Mouse (Mus musculus) cerebellum, adult 2 months (tissue): ENCODE measurements around the gene 5330417C22Rik. TPM values are rescaled to one million over a fixed set of nuclear protein-coding genes. Genes with fewer than 3 reads are reported as not detected.
A peak's percentile ranks its signal among the peaks of the same experiment; 100 is the strongest.
"Not testable (repeated sequence)": the region's sequence is repeated elsewhere in the genome, so short reads cannot be mapped to it uniquely, and the experiment has no call there.

Experiments used
- DNase-seq, 2 experiments: peaks; one replicate each; pipeline ENCODE4 v3.0.0; 2021
- H3K27ac ChIP-seq: fragments of 200-500 bp; 2 replicates; pipeline ENCODE4 v1.5.1; 2012; ENCODE audit warnings: low read length, control low read depth, inconsistent platforms; ENCODE audit not compliant: insufficient read depth
- H3K27me3 ChIP-seq: fragments of 200-500 bp; 2 replicates; pipeline ENCODE4 v1.6.1; 2012; ENCODE audit warnings: inconsistent platforms, mild to moderate bottlenecking, low read length, moderate library complexity; ENCODE audit not compliant: control insufficient read depth, insufficient read depth
- H3K4me1 ChIP-seq: fragments of 200-500 bp; 2 replicates; pipeline ENCODE4 v1.6.1; 2011; ENCODE audit warnings: low read length; ENCODE audit not compliant: control insufficient read depth, insufficient read depth
- H3K4me3 ChIP-seq: fragments of 200-500 bp; replicated peaks from 2 replicates; pipeline ENCODE3; 2011; ENCODE audit warnings: mild to moderate bottlenecking, low read depth, low read length, control low read depth; ENCODE audit not compliant: insufficient read depth
- CTCF ChIP-seq: fragments of 200-500 bp; IDR thresholded peaks from 2 replicates; pipeline ENCODE4 v1.5.1; 2011; ENCODE audit warnings: low read depth, mild to moderate bottlenecking, control low read depth, low read length, moderate library complexity, borderline replicate concordance; ENCODE audit not compliant: insufficient read depth
- POLR2A ChIP-seq: fragments of 200-500 bp; IDR thresholded peaks from 2 replicates; pipeline ENCODE4 v1.6.1; 2011; ENCODE audit warnings: low read length, control low read depth, borderline replicate concordance; ENCODE audit not compliant: insufficient read depth
- WGBS: fragments of 180-500 bp; shearing (Covaris S2); methylation state at CpG from one replicate; pipeline ENCODE4 v1.1.7; 2018; 5-methylcytosine and 5-hydroxymethylcytosine counted together
- polyA plus RNA-seq: library from polyadenylated mRNA; depleted of rRNA; stranded (reverse); fragments of >200 nt; gene quantifications from 2 replicates; pipeline ENCODE4 v1.2.3, GENCODE M21; 2012; rRNA removed

Gene 5330417C22Rik
- polyA plus RNA-seq = 5.4 and 5.8 TPM in 2 replicates

DNA sequence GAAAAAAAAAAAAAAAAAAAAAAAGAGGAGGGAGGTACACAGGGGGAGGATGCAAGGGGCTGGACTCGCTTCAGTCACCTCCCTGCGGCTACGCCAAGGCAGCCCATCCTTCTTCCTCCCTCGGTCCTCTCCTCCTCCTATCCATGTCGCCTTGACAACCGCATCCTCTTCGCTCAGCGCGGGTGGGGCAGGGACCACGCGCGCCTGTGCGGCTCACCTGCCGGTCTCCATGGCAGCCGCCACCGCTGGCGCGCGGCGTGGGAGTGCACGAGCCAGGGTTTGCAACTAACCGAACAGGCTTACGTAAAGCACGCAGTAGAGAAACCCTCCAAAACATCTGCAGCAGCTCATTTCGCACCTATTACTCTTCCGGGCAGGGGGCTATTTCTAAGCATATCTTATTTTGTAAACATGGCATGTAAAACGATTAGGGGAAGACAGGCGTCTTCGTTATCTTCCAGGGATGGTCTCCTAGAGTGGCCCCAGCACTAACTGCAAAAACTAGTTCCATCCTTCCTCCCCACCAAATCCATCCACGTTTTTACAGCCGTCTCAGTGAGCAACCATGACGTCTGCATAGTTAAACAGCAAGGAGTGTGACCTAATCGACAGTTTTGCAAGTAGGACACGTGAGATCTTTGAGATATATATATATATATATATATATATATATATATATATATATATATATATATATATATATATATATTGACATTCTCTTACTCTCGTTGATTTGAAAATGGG, at the start of gene 5330417C22Rik:
Gene 5330417C22Rik, minus strand, starts transcription at position 20 of the 744 bp plus-strand sequence.
- Histone ChIP-seq H3K27ac (no peak within 1 kb of the TSS), H3K27me3 (no peaks in the 10 kb centered on the region), H3K4me1 (no peaks in the 10 kb centered on the region), H3K4me3 (peak within 1 kb of the TSS; percentile 63)
- DNase-seq = peak; percentile 56 to 60
- under 1% methylated on average over 31 of the region's 35 CpGs for WGBS
- TF ChIP-seq POLR2A (no peak), CTCF (no peak)

- Histone ChIP-seq H3K4me1 (no peaks in the 10 kb centered on the region), H3K27ac (no peak overlapping the region), H3K4me3 (no peak overlapping the region), H3K27me3 (no peaks in the 10 kb centered on the region)
- TF ChIP-seq CTCF (no peak), POLR2A (no peak)
- DNase-seq = no peak
- WGBS = 63% methylated on average over 4 of the region's 4 CpGs
These were observed 48.2 kb upstream of the 5330417C22Rik start for GRCm38 (mm10) chr3:108584580-108584979.

GRCm38 (mm10) chr3:108574018-108574417, 37.7 kb upstream of the 5330417C22Rik start:
- no peak for DNase-seq
- H3K4me1 ChIP-seq = no peaks in the 10 kb centered on the region
- WGBS = 86% methylated on average over 5 of the region's 5 CpGs
- no peaks in the 10 kb centered on the region for H3K27me3 ChIP-seq
- H3K4me3 ChIP-seq = no peak overlapping the region
- no peak for TF ChIP-seq POLR2A
- no peak for TF ChIP-seq CTCF
- no peak overlapping the region for H3K27ac ChIP-seq

DNA sequence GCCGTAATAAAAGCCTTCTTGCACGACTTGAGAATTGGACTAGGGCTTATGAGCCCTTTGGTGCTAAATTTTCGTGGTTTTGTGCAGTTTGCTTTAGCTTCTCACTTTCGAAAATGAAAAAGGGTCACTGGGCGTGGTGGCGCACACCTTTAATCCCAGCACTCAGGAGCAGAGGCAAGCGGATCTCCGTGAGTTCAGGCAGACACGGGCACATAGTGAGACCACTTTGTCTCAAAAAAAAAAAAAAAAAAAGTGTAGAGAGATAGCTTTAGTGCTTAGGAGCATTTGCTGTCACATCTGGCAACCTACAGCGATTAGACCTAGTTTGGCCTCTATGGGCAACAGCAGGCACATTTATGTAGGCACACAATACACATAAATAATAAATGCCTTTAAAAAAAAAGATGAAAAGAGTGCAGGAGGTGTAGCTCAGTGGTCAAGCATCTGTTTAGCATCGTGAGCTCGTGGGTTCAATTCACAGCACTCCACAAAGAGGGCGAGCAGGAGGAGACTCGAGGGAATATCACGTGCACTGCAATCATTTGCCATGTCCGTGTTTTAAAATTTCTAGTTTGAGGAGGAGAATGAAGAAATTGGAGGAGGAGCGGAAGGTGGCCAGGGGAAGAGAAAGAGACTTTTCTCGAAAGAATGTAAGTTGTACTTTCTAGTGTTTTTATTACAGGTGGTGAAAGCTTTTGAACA, 36.1 kb upstream of the 5330417C22Rik start:
- 31% methylated on average over 18 of the region's 18 CpGs for WGBS
- Histone ChIP-seq H3K27me3 (no peaks in the 10 kb centered on the region), H3K4me1 (no peaks in the 10 kb centered on the region), H3K27ac (no peak overlapping the region), H3K4me3 (peak overlapping the region; percentile 82)
- DNase-seq = no peak
- TF ChIP-seq CTCF = no peak
- TF ChIP-seq POLR2A = no peak

DNA sequence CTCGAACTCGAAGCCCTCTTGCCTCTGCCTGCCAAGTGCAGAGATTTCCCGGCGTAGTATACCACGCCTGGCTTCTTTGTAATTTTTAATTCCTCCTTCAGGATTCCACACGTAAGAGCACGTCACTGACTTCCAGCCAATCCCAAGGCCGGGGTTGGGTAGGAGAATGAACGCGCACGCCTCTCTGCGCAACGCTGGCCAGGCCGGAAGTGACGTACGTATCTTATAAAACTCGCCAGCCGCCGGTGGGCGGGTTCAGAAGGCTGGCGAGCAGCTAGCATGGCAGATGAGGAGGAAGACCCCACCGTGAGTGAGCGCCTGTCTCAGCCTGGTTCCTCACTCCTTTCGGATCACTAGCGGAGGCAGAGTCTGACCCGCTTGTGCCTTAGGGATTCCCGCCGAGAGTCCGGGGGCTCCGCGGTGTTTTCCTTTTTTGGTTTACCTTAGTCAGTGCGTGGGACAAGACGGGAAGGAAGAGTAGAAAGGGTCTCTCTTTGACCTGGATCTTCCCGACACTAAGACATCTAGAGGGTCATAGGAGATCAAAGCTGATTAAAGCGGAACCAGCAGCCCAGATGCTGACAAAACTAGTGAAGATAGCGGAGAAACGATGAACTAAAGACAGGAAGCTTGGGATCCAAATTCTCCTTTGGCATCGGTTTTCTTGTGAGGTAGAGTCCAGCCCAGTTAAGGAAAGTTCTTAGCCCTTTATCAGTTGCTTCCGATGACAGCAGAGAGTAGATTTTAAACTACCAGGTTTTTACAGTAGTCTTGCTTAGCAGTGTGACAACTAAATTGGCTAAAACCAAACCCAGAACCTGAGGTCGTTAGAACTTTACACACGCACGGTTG, 35.3 kb upstream of the 5330417C22Rik start, which contains the start of gene Taf13:
Gene Taf13, plus strand, starts transcription at position 256 of the 852 bp plus-strand sequence.
- H3K27ac ChIP-seq = peak within 1 kb of the TSS; percentile 24; the same call in 1 of the 2 replicates

GRCm38 (mm10) chr3:108570813-108571212, 34.5 kb upstream of the 5330417C22Rik start:
- DNase-seq = no peak
- Histone ChIP-seq H3K4me3 (no peak overlapping the region), H3K4me1 (no peaks in the 10 kb centered on the region), H3K27ac (no peak overlapping the region), H3K27me3 (no peaks in the 10 kb centered on the region)
- TF ChIP-seq CTCF (no peak), POLR2A (no peak)
- 86% methylated on average over 14 of the region's 14 CpGs for WGBS

More for the DNA sequence above, 35.3 kb upstream of the 5330417C22Rik start, which contains the start of gene Taf13:
- Histone ChIP-seq H3K27me3 (no peaks in the 10 kb centered on the region), H3K4me1 (no peaks in the 10 kb centered on the region), H3K4me3 (peak within 1 kb of the TSS; percentile 82)
- peak; percentile 96 to 98 for DNase-seq
- 1% methylated on average over 42 of the region's 42 CpGs for WGBS
- TF ChIP-seq CTCF (no peak), POLR2A (peak; percentile 100)

DNA sequence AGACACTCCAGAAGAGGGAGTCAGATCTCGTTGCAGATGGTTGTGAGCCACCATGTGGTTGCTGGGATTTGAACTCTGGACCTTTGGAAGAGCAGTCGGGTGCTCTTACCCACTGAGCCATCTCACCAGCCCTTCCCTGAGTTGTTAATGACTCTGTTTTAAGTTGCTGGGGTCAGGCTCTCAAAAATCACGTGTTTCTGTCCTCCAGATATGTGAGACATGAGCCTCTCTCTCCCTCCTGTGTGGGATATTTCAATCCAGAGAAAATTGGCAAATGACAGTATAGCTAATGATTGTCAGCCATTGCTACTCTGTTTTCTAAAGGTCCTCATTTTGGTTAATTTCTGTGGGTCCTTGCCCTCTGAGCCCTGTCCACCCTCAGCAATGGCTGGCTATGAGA, 33.3 kb upstream of the 5330417C22Rik start:
- H3K27ac ChIP-seq, H3K4me3 ChIP-seq, H3K4me1 ChIP-seq, H3K27me3 ChIP-seq, DNase-seq: not testable (repeated sequence)
- WGBS = 44% methylated on average over 3 of the region's 3 CpGs
